Comparison of ENCODE assay signal across 10 mouse cellular contexts in genomic region chr5:147877520-147877919, GRCm38 (mm10). TPM values are rescaled to one million over a fixed set of nuclear protein-coding genes. Genes with fewer than 3 reads are reported as not detected.
DNase-seq lines count a peak whose midpoint lies in the region; ATAC-seq and TF ChIP-seq lines count a peak whose summit lies in the region.
"Had no signal": no experiment of that assay in that cellular context is flagged by ENCODE, and none has a peak within 500 bp of the region (broad histone marks: within the 10 kb centered on the region; RNA-seq: fewer than 3 reads in every experiment).

No protein-coding gene starts in this region.

- H3K4me3 ChIP-seq in kidney, postnatal 0 days (replicated peaks; ENCODE audit: low read depth, low read length) = no peak overlapping the region
- H3K4me3 ChIP-seq in embryonic facial prominence, embryonic 10.5 days = no peak overlapping the region
- H3K4me3 ChIP-seq in intestine, embryonic 15.5 days (replicated peaks) = no peak overlapping the region
- H3K4me3 ChIP-seq: forebrain, embryonic 12.5 days; heart, embryonic 15.5 days had no signal

- no peak for ATAC-seq in kidney, postnatal 0 days (replicated peaks; ENCODE audit: low FRiP score, low read depth)
- no peak for ATAC-seq in intestine, embryonic 15.5 days
- ATAC-seq in frontal cortex, adult (ENCODE audit: low TSS enrichment) = no peak

- DNase-seq in kidney, postnatal 0 days (ENCODE audit: low spot score) = no peak
- no peak for DNase-seq in kidney, adult 18-20 months
- peak; percentile 22 for DNase-seq in 416B (ENCODE audit: low read depth)
- peak; percentile 27 for DNase-seq in A20 (ENCODE audit: low read depth, low spot score)
- DNase-seq in embryonic facial prominence, embryonic 10.5 days (ENCODE audit: low spot score) = peak; percentile 14
- DNase-seq in urinary bladder, adult 18-20 months (ENCODE audit: low spot score in 2 of 2) = no peak

- H3K36me3 ChIP-seq in kidney, postnatal 0 days (ENCODE audit: insufficient read depth, low read length) = peaks cover 55% of the 10 kb centered on the region
- peaks cover 93% of the 10 kb centered on the region for H3K36me3 ChIP-seq in embryonic facial prominence, embryonic 10.5 days (replicated peaks)
- peaks cover 51% of the 10 kb centered on the region for H3K36me3 ChIP-seq in intestine, embryonic 15.5 days

- peak; percentile 42; the same call in 1 of the 2 replicates for TF ChIP-seq CTCF in kidney, postnatal 0 days (IDR thresholded peaks at IDR 0.05; ENCODE audit: low read depth)

- no peaks in the 10 kb centered on the region for H3K27me3 ChIP-seq in kidney, postnatal 0 days (ENCODE audit: insufficient read depth, low read length)
- no peaks in the 10 kb centered on the region for H3K27me3 ChIP-seq in embryonic facial prominence, embryonic 10.5 days (replicated peaks; ENCODE audit: low read depth, poor library complexity, severe bottlenecking)
- H3K27me3 ChIP-seq in intestine, embryonic 15.5 days (replicated peaks) = no peaks in the 10 kb centered on the region
- H3K27me3 ChIP-seq: forebrain, embryonic 12.5 days; heart, embryonic 15.5 days had no signal

- no peaks in the 10 kb centered on the region for H3K9me3 ChIP-seq in kidney, postnatal 0 days (replicated peaks; ENCODE audit: low read length)
- no peaks in the 10 kb centered on the region for H3K9me3 ChIP-seq in embryonic facial prominence, embryonic 10.5 days
- no peaks in the 10 kb centered on the region for H3K9me3 ChIP-seq in intestine, embryonic 15.5 days
- H3K9me3 ChIP-seq: forebrain, embryonic 12.5 days; heart, embryonic 15.5 days had no signal

- no peak overlapping the region for H3K9ac ChIP-seq in kidney, postnatal 0 days (ENCODE audit: low read depth, low read length)
- H3K9ac ChIP-seq in intestine, embryonic 15.5 days = no peak overlapping the region
- H3K9ac ChIP-seq: forebrain, embryonic 12.5 days; heart, embryonic 15.5 days had no signal

- no peak overlapping the region for H3K27ac ChIP-seq in kidney, postnatal 0 days
- no peak overlapping the region for H3K27ac ChIP-seq in embryonic facial prominence, embryonic 10.5 days (replicated peaks)
- H3K27ac ChIP-seq in intestine, embryonic 15.5 days = no peak overlapping the region
- H3K27ac ChIP-seq: forebrain, embryonic 12.5 days; heart, embryonic 15.5 days had no signal

- H3K4me1 ChIP-seq in kidney, postnatal 0 days (replicated peaks; ENCODE audit: insufficient read depth, low read length) = no peaks in the 10 kb centered on the region
- no peaks in the 10 kb centered on the region for H3K4me1 ChIP-seq in embryonic facial prominence, embryonic 10.5 days
- no peaks in the 10 kb centered on the region for H3K4me1 ChIP-seq in intestine, embryonic 15.5 days (replicated peaks)
- H3K4me1 ChIP-seq: forebrain, embryonic 12.5 days; heart, embryonic 15.5 days had no signal

- 88% methylated on average over 6 of the region's 6 CpGs for WGBS in kidney, postnatal 0 days
- 87% methylated on average over 6 of the region's 6 CpGs for WGBS in embryonic facial prominence, embryonic 10.5 days
- WGBS in intestine, embryonic 15.5 days = 86% methylated on average over 6 of the region's 6 CpGs

- no peak overlapping the region for H3K4me2 ChIP-seq in kidney, postnatal 0 days (ENCODE audit: low read length)
- H3K4me2 ChIP-seq in intestine, embryonic 15.5 days (replicated peaks) = no peak overlapping the region
- H3K4me2 ChIP-seq: forebrain, embryonic 12.5 days; heart, embryonic 15.5 days had no signal

RNA-seq across cellular contexts. Expression of gene Slc46a3, which starts 17.1 kb away (rescaled TPM):
- polyA plus RNA-seq in kidney, postnatal 0 days (2015; fragmentation: Nextera tagmentation; extraction: Ambion mirVana) = 2.9 and 3.0 TPM in 2 replicates
- 2.5 TPM in 2 replicates for polyA plus RNA-seq in embryonic facial prominence, embryonic 10.5 days (2016; fragmentation: Nextera tagmentation; extraction: Ambion mirVana)
- 7.6 and 11.7 TPM in 2 replicates for polyA plus RNA-seq in intestine, embryonic 15.5 days (2015; fragmentation: Nextera tagmentation; extraction: Ambion mirVana)

RNA-seq across cellular contexts. Expression of gene Pomp, which starts 17.3 kb away (rescaled TPM):
- polyA plus RNA-seq in kidney, postnatal 0 days (2015; fragmentation: Nextera tagmentation; extraction: Ambion mirVana) = 521 and 525 TPM in 2 replicates
- 513 and 534 TPM in 2 replicates for polyA plus RNA-seq in embryonic facial prominence, embryonic 10.5 days (2016; fragmentation: Nextera tagmentation; extraction: Ambion mirVana)
- polyA plus RNA-seq in intestine, embryonic 15.5 days (2015; fragmentation: Nextera tagmentation; extraction: Ambion mirVana) = 424 and 470 TPM in 2 replicates

Comparison
In these comparisons a context has a peak if more than half of its experiments do, and no peak if none do; other contexts are left out.
1. DNase-seq: peak in 416B (single experiment), A20 (single experiment) and embryonic facial prominence, embryonic 10.5 days (single experiment); none in kidney, postnatal 0 days (single experiment), kidney, adult 18-20 months (single experiment) and urinary bladder, adult 18-20 months (0 of 2).